Mouse (Mus musculus) cerebellum, adult 2 months (tissue): ENCODE measurements around the gene Nup188. TPM values are rescaled to one million over a fixed set of nuclear protein-coding genes. Genes with fewer than 3 reads are reported as not detected.

Experiments
- DNase-seq, 2 experiments: peaks; one replicate each; pipeline ENCODE4 v3.0.0; 2021
- H3K27ac ChIP-seq: fragments of 200-500 bp; 2 replicates; pipeline ENCODE4 v1.5.1; 2012; ENCODE audit warnings: low read length, control low read depth, inconsistent platforms; ENCODE audit not compliant: insufficient read depth
- H3K27me3 ChIP-seq: fragments of 200-500 bp; 2 replicates; pipeline ENCODE4 v1.6.1; 2012; ENCODE audit warnings: inconsistent platforms, mild to moderate bottlenecking, low read length, moderate library complexity; ENCODE audit not compliant: control insufficient read depth, insufficient read depth
- H3K4me1 ChIP-seq: fragments of 200-500 bp; 2 replicates; pipeline ENCODE4 v1.6.1; 2011; ENCODE audit warnings: low read length; ENCODE audit not compliant: control insufficient read depth, insufficient read depth
- H3K4me3 ChIP-seq: fragments of 200-500 bp; replicated peaks from 2 replicates; pipeline ENCODE3; 2011; ENCODE audit warnings: mild to moderate bottlenecking, low read depth, low read length, control low read depth; ENCODE audit not compliant: insufficient read depth
- CTCF ChIP-seq: fragments of 200-500 bp; IDR thresholded peaks from 2 replicates; pipeline ENCODE4 v1.5.1; 2011; ENCODE audit warnings: low read depth, mild to moderate bottlenecking, control low read depth, low read length, moderate library complexity, borderline replicate concordance; ENCODE audit not compliant: insufficient read depth
- POLR2A ChIP-seq: fragments of 200-500 bp; IDR thresholded peaks from 2 replicates; pipeline ENCODE4 v1.6.1; 2011; ENCODE audit warnings: low read length, control low read depth, borderline replicate concordance; ENCODE audit not compliant: insufficient read depth
- WGBS: fragments of 180-500 bp; shearing (Covaris S2); methylation state at CpG from one replicate; pipeline ENCODE4 v1.1.7; 2018; 5-methylcytosine and 5-hydroxymethylcytosine counted together
- polyA plus RNA-seq: library from polyadenylated mRNA; depleted of rRNA; stranded (reverse); fragments of >200 nt; gene quantifications from 2 replicates; pipeline ENCODE4 v1.2.3, GENCODE M21; 2012

Nup188 gene
- polyA plus RNA-seq, 1 experiment: 19.4 TPM

DNA sequence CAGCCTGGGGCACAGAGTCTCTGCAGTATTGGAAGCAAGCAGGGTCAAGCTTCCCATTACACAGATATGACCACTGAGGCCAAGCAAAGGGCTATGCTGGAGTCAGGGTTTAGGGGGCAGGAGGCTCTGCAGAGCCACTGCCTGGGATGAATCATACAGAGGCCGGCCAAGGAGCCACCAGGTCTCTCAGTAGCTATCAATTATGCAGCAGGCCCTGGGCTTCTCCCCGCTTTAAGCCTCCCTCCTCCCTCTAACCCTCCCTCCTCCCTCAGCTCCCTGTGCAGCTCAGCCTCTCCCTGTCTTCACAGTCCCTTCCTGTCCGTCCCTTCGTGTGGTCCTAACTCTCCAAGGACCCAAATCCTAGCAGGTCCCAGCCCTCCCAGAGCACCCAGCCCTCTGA lies 70.1 kb downstream of the Nup188 start:
- Histone ChIP-seq H3K27me3 (no peaks in the 10 kb centered on the region), H3K4me1 (peaks cover 42% of the 10 kb centered on the region), H3K27ac (peak overlapping the region; percentile 42), H3K4me3 (peak overlapping the region; percentile 6)
- DNase-seq: peak in 1 of 2 experiments; percentile 64
- TF ChIP-seq CTCF: no peak
- no peak for TF ChIP-seq POLR2A
- 5% methylated on average over 4 of the region's 4 CpGs for WGBS

DNA sequence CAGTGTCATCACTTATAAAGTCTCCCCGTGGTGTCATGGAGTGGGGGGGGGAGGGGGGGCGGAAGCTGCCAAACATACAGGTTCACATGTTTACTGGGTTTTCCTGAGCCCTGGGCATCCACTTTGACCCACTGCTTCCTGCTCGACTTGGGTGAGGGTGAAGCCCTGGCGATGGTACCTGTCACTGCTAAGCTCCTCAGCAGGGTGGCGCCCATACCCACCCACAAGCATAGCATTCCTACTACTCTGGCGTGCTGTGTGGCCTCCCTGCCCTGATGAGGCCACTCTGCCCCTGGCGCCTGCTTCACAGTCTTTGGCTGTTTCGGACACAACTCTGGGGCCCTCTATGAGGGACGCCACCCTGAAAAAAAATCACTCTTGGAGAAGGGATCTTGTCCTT lies 70.7 kb downstream of the Nup188 start:
- WGBS: 32% methylated on average over 9 of the region's 9 CpGs
- DNase-seq: no peak
- peaks cover 42% of the 10 kb centered on the region for H3K4me1 ChIP-seq
- TF ChIP-seq CTCF: no peak
- no peak for TF ChIP-seq POLR2A
- no peaks in the 10 kb centered on the region for H3K27me3 ChIP-seq
- H3K4me3 ChIP-seq: peak overlapping the region; percentile 72
- H3K27ac ChIP-seq: peak overlapping the region; percentile 96

DNA sequence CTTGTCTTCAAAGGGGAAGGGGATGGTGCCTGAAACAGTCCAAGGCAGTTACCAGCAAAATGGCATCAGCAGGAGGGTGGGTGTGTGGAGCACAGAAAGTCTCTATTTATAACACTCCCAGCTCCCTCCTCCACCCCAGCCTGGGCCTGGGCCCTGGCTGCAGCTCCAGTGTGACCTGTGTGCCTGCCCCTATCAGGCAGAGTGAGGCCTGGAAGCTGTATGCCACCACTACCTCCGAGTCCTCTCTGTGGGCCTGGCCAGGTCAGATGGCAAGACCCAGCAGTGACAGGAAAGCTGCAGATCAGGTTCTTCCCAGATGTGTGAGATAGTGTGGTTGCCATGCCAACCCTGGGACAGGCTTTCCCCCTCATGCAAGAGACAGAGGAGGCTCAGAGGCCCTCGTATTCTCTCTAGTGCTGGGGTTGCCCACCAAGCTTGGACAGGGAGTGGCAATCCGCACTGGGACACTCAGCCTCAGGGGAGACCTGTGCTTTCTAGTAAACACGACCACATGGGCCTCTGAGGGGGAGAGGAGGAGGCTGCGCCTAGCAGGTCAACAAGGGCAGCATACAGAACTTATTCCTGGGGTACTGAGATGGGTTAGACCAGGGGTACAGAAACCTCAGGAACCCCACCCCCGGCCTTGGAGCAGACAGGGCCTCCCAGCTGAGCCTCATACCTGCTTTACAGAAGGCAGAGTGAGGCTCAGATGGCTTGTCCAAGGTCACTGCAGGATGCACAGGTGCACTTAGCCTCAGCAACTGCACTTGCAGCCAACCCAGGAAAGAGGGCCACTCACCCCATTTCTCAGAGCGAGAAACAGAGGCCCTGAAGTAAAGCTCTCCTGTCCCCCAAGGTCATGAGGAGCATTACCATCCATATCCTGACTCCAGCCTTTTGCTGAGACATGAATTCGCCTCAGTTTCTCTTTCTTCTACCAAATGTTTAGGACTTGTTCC lies 71.6 kb downstream of the Nup188 start:
- Histone ChIP-seq H3K27me3 (no peaks in the 10 kb centered on the region), H3K27ac (peak overlapping the region; percentile 96), H3K4me1 (peaks cover 42% of the 10 kb centered on the region), H3K4me3 (peak overlapping the region; percentile 72)
- peak in 1 of 2 experiments; percentile 71 for DNase-seq
- WGBS: 8% methylated on average over 8 of the region's 8 CpGs
- TF ChIP-seq CTCF (no peak), POLR2A (no peak)

DNA sequence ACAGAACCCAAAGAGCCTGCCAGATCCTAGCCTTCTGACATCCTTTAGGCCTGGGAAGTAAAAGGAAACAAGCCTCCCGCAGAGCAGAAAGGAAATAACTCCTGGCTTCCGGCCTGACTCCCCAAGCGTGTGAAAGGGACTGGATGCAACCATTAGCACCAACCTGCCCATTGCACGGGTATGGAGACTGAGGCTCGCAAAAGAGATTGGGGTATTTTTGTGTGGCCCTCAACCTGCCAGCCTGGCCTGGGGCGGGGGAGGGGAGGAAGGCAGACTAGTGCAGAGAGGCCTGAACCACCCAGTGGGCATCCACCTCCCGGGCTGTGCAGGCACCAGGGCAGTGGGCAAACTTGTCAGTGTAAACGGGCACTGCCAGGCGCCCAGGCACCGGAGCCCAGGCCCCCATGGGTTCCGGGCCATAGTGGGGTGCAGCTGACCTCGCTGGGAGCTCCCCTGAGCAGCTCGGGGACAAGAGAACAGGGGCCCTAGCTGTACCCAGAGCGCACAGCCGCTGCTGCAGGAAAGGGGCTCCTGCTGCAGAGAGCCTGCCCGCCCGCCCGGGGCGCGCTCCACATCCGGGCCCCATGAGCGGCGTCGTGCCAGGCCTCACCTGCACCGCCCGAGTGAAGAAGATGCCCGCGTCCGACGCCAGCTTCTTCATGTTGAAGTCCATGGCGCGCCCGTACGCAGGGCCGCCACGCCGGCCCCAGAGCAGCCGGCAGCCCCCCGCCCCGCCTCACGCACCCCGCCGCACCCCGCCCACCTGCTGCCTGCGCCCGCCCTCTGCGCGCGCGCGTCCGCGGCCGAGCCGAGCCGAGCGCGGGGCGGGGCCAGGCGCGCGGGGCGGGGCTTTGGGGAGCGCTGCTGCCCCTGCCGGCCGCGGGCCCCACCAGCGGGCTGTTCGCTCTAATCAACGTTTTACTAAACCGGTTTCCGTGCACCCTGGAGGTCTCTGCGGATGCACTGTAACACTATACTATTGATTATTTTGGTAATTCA lies 72.6 kb downstream of the Nup188 start, which contains the start of gene Sh3glb2:
TSS of gene Sh3glb2 (minus strand) at position 805 of the 999 bp plus-strand sequence.
- Histone ChIP-seq H3K27me3 (no peaks in the 10 kb centered on the region), H3K27ac (peak within 1 kb of the TSS; percentile 96), H3K4me1 (peaks cover 38% of the 10 kb centered on the region), H3K4me3 (peak within 1 kb of the TSS; percentile 72)
- TF ChIP-seq POLR2A: peak; percentile 3; the same call in 1 of the 2 replicates
- peak; percentile 37; the same call in 1 of the 2 replicates for TF ChIP-seq CTCF
- 1% methylated on average over 67 of the region's 73 CpGs for WGBS
- DNase-seq: peak; percentile 88 to 91

DNA sequence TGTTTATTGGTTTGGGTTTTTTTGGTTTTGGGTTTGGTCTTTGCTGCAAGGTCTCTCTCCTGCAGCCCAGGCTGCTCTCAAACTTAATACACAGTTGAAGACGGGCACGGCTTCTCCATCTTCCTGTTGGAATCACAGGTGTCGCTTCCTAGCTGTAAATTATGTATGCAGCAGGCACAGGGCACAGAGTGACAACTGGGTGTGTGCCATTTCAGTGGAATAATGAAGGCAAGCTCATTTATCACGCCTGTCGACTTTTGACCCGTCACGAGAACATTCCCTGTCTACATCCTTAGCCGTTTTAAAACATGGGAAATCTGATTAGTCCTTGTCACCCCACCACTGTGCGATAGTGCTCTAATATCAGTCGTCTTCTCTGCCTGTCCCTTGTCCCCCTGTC lies 74.4 kb downstream of the Nup188 start:
- H3K27ac ChIP-seq: no peak overlapping the region
- no peaks in the 10 kb centered on the region for H3K27me3 ChIP-seq
- TF ChIP-seq POLR2A: no peak
- no peak for TF ChIP-seq CTCF
- H3K4me3 ChIP-seq: no peak overlapping the region
- peaks cover 30% of the 10 kb centered on the region for H3K4me1 ChIP-seq
- WGBS: 66% methylated on average over 10 of the region's 10 CpGs
- no peak for DNase-seq

DNA sequence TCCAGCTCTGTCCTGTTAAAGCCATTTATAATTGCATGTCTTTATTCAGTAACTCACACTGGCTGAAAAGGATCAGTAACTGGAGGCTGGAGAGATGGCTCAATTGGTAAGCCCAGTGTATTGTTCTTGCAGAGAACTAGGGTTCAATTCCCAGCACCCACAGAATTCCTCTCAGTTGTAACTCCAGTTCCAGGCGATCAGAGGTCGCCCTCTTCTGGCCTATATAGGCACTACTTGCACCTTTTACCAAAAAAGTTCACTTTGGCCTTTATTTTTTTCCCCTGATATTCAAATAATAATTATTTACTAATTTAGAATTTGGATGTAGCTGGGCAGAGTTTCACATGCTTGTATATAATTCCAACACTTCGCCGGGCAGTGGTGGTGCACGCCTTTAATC lies 76.7 kb downstream of the Nup188 start:
- H3K4me3 ChIP-seq: no peak overlapping the region
- WGBS: 73% methylated on average over 5 of the region's 5 CpGs
- H3K4me1 ChIP-seq: peaks cover 18% of the 10 kb centered on the region
- DNase-seq: no peak
- no peaks in the 10 kb centered on the region for H3K27me3 ChIP-seq
- no peak for TF ChIP-seq POLR2A
- TF ChIP-seq CTCF: no peak
- no peak overlapping the region for H3K27ac ChIP-seq

DNA sequence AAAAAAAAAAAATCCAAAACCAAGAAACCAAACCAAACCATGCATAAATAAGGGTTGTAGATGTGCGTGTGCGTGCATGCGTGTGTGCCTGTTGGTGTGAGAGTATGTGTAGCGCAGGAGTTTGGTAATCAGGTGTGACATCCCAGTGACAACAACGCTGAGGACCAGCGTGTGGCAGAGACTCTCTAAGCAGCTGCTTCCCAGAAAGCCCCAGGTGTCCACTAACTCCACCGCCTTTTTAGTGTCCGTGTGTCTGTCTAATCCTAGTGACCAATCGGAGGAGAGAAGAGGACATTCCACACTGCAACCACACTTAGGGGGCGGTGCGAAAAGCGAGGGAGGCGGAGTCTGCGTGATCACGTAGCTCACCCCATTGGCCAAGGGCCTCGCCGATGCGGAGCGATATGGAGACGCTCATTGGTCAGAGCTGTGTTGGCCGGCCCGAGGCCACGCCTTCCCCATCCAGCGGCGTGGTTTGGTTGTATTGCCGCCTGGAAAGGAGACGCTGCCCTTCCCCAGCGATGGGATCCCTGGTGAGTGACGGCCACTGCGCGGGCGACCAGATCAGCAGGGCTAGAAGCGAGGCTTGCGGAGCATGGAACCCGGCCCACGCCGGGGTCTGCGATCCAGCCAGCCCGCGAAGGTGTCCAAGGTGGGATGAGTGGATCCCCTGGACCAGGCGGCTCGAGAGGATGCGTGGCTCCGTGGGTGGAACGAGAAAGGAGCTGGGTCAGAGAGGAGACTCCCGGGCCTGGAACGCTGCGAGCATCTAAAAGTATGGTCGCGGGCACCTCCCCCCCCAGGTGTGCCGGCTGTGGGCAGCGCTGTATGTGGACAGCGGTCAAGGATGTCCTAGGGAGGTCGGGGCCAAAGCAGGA lies 77.8 kb downstream of the Nup188 start, which contains the start of gene Miga2:
TSS of gene Miga2 (plus strand) at position 461 of the 878 bp plus-strand sequence.
- DNase-seq: peak; percentile 99 to 100

More for the DNA sequence above, 77.8 kb downstream of the Nup188 start, which contains the start of gene Miga2:
- H3K4me3 ChIP-seq: peak within 1 kb of the TSS; percentile 96
- H3K4me1 ChIP-seq: peaks cover 16% of the 10 kb centered on the region
- H3K27ac ChIP-seq: peak within 1 kb of the TSS; percentile 38
- TF ChIP-seq POLR2A: peak; percentile 72
- TF ChIP-seq CTCF: no peak
- WGBS: under 1% methylated on average over 54 of the region's 54 CpGs
- H3K27me3 ChIP-seq: no peaks in the 10 kb centered on the region
